Mouse (Mus musculus) thymus, adult 2 months (tissue): ENCODE measurements around the gene Pxn.

Source experiments
- CTCF ChIP-seq: fragments of 200-500 bp; IDR thresholded peaks from 2 replicates; pipeline ENCODE4 v1.5.1; 2012; ENCODE audit warnings: mild to moderate bottlenecking, control low read depth, low read length, moderate library complexity, borderline replicate concordance; ENCODE audit not compliant: control insufficient read depth, poor library complexity, insufficient read depth; ENCODE audit errors: extremely low read depth
- POLR2A ChIP-seq: fragments of 200-500 bp; IDR thresholded peaks from 2 replicates; pipeline ENCODE4 v1.6.1; 2012; ENCODE audit warnings: mild to moderate bottlenecking, low read length, control low read depth, moderate library complexity; ENCODE audit not compliant: control insufficient read depth, poor library complexity, insufficient read depth; ENCODE audit errors: extremely low read depth

DNA sequence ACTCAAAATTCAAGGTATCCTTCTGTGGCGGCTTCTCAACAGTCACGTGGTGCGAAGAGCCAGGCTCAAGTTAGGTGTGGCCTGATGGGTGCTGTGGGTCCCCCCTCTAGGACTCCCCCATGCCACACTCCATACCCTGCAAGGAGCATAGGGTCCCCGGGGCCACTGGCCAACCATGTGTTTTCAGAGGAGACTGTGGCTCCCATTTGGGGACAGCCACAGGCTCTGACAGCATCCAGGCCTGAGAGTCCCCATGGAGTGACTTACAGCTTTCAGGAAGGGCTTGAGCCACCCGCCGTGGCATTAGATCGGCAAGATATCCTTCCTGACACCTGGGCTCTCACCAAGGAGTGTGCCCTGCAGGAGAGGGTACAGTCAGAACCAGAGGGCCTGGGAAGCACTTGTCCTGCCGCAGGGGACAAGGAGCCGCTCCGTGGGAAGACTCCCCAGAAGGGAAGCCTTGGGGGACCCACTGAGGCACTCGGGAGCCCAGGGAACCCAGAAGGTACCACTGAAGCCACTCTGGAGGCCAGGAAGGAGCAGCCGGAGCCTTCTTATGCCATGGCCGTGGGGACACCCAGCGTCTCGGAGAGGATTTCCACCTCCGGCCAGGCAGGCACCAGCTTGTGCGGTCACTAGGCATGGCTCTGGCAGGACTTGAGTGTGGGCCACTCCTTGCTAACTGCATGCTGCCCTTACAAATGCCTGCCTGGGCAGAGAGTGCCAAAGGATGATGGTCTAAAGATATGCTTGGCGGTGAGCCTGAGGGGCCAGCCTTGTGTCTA is 42.2 kb downstream of the Pxn start:
- no peak for TF ChIP-seq CTCF
- TF ChIP-seq POLR2A = no peak
